Comparison of ENCODE assay signal across 18 mouse cellular contexts in the genomic region with DNA sequence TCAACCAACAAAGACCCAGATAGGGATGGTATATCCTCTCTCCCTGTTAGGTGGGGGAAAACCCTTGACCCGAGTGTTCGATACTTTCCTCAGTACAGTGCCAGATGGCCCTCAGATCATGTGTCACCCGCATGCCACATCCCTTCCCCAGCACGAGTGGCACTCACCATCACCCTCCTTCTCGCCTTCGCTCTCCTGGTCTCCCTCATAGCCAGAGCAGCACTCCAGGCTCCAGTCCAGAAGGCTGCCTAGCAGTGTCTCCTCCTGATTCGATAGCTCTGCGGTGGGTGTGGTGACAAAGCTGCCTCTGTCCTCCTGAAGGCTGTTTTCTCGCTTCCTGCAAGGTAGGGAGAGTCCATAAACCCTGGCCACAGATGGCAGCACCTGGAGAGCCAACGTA. TPM values are rescaled to one million over a fixed set of nuclear protein-coding genes. Genes with fewer than 3 reads are reported as not detected.
DNase-seq lines count a peak whose midpoint lies in the region; ATAC-seq and TF ChIP-seq lines count a peak whose summit lies in the region.
"Had no signal": no experiment of that assay in that cellular context is flagged by ENCODE, and none has a peak within 500 bp of the region (broad histone marks: within the 10 kb centered on the region; RNA-seq: fewer than 3 reads in every experiment).

No protein-coding gene starts in this region.

- H3K4me2 ChIP-seq in heart, embryonic 12.5 days, result no peak overlapping the region
- no peak overlapping the region for H3K4me2 ChIP-seq in heart, embryonic 11.5 days
- H3K4me2 ChIP-seq in liver, embryonic 12.5 days, result no peak overlapping the region
- no peak overlapping the region for H3K4me2 ChIP-seq in liver, postnatal 0 days (ENCODE audit: low read depth, low read length)
- H3K4me2 ChIP-seq: embryonic facial prominence, embryonic 13.5 days; hindbrain, embryonic 14.5 days had no signal

- no peaks in the 10 kb centered on the region for H3K27me3 ChIP-seq in heart, embryonic 12.5 days (replicated peaks)
- H3K27me3 ChIP-seq in heart, embryonic 11.5 days (ENCODE audit: control insufficient read depth, insufficient read depth, low read length), result no peaks in the 10 kb centered on the region
- no peaks in the 10 kb centered on the region for H3K27me3 ChIP-seq in liver, embryonic 12.5 days (replicated peaks)
- H3K27me3 ChIP-seq in liver, postnatal 0 days (ENCODE audit: insufficient read depth, low read length), result no peaks in the 10 kb centered on the region
- H3K27me3 ChIP-seq: embryonic facial prominence, embryonic 13.5 days had no signal

- TF ChIP-seq CTCF in liver, postnatal 0 days (IDR thresholded peaks at IDR 0.05; ENCODE audit: low read depth), result no peak

- 90% methylated on average over 10 of the region's 10 CpGs for WGBS in heart, embryonic 12.5 days
- WGBS in heart, embryonic 11.5 days (ENCODE audit: insufficient replicate concordance), result 90% methylated on average over 10 of the region's 10 CpGs
- WGBS in liver, embryonic 12.5 days (ENCODE audit: insufficient replicate concordance), result 90% methylated on average over 10 of the region's 10 CpGs
- WGBS in liver, postnatal 0 days (ENCODE audit: insufficient replicate concordance), result 91% methylated on average over 10 of the region's 10 CpGs

- H3K4me3 ChIP-seq in heart, embryonic 12.5 days, result no peak overlapping the region
- H3K4me3 ChIP-seq in heart, embryonic 11.5 days (ENCODE audit: low read depth, low read length), result no peak overlapping the region
- H3K4me3 ChIP-seq in liver, embryonic 12.5 days, result no peak overlapping the region
- no peak overlapping the region for H3K4me3 ChIP-seq in liver, postnatal 0 days (ENCODE audit: low read depth, low read length)
- H3K4me3 ChIP-seq: embryonic facial prominence, embryonic 13.5 days; forebrain, embryonic 10.5 days; gastrocnemius, adult 2 months; hindbrain, embryonic 10.5 days had no signal

- no peak for TF ChIP-seq EP300 in liver, postnatal 0 days (IDR thresholded peaks at IDR 0.05; ENCODE audit: low read depth)

- ATAC-seq in heart, embryonic 12.5 days (ENCODE audit: insufficient number of reproducible peaks, low FRiP score), result no peak
- ATAC-seq in heart, embryonic 11.5 days (replicated peaks; ENCODE audit: insufficient number of reproducible peaks, low FRiP score, low TSS enrichment), result no peak
- no peak for ATAC-seq in liver, embryonic 12.5 days
- no peak for ATAC-seq in liver, postnatal 0 days
- ATAC-seq: forebrain, embryonic 14.5 days had no signal

- H3K4me1 ChIP-seq in heart, embryonic 12.5 days (replicated peaks), result peaks cover 8% of the 10 kb centered on the region
- H3K4me1 ChIP-seq in heart, embryonic 11.5 days (ENCODE audit: control insufficient read depth, insufficient read depth, low read length), result peaks cover 9% of the 10 kb centered on the region
- H3K4me1 ChIP-seq in liver, embryonic 12.5 days, result peaks cover 79% of the 10 kb centered on the region
- H3K4me1 ChIP-seq in liver, postnatal 0 days (ENCODE audit: insufficient read depth), result peaks cover 30% of the 10 kb centered on the region

- peaks cover 75% of the 10 kb centered on the region for H3K36me3 ChIP-seq in heart, embryonic 12.5 days
- H3K36me3 ChIP-seq in heart, embryonic 11.5 days (ENCODE audit: control insufficient read depth, insufficient read depth, low read length), result peaks cover 50% of the 10 kb centered on the region
- peaks cover 80% of the 10 kb centered on the region for H3K36me3 ChIP-seq in liver, embryonic 12.5 days
- H3K36me3 ChIP-seq in liver, postnatal 0 days (replicated peaks; ENCODE audit: insufficient read depth, low read length), result peaks cover 68% of the 10 kb centered on the region

- H3K27ac ChIP-seq in heart, embryonic 12.5 days (ENCODE audit: poor library complexity, severe bottlenecking), result 0 out of 2 replicates have a peak overlapping the region, but pooled peaks have one; percentile 15
- no peak overlapping the region for H3K27ac ChIP-seq in heart, embryonic 11.5 days (ENCODE audit: low read depth, low read length)
- H3K27ac ChIP-seq in liver, embryonic 12.5 days, result peak overlapping the region; percentile 97
- peak overlapping the region; percentile 84; the same call in 1 of the 2 replicates for H3K27ac ChIP-seq in liver, postnatal 0 days (ENCODE audit: low read depth)
- H3K27ac ChIP-seq: embryonic facial prominence, embryonic 13.5 days; forebrain, embryonic 10.5 days; hindbrain, embryonic 14.5 days had no signal

- H3K9ac ChIP-seq in heart, embryonic 12.5 days, result no peak overlapping the region
- H3K9ac ChIP-seq in heart, embryonic 11.5 days (ENCODE audit: low read depth, low read length), result no peak overlapping the region; the same call in 1 of the 2 replicates
- H3K9ac ChIP-seq in liver, embryonic 12.5 days, result peak overlapping the region; percentile 57; the same call in 1 of the 2 replicates
- no peak overlapping the region for H3K9ac ChIP-seq in liver, postnatal 0 days (replicated peaks)
- H3K9ac ChIP-seq: embryonic facial prominence, embryonic 13.5 days; hindbrain, embryonic 14.5 days had no signal

- no peaks in the 10 kb centered on the region for H3K9me3 ChIP-seq in heart, embryonic 12.5 days (replicated peaks)
- H3K9me3 ChIP-seq in heart, embryonic 11.5 days (replicated peaks; ENCODE audit: control insufficient read depth, low read length), result no peaks in the 10 kb centered on the region
- H3K9me3 ChIP-seq in liver, embryonic 12.5 days (replicated peaks), result no peaks in the 10 kb centered on the region
- no peaks in the 10 kb centered on the region for H3K9me3 ChIP-seq in liver, postnatal 0 days (ENCODE audit: low read length)
- H3K9me3 ChIP-seq: embryonic facial prominence, embryonic 13.5 days; forebrain, embryonic 10.5 days; hindbrain, embryonic 10.5 days had no signal

- peak; percentile 34 for DNase-seq in MN1 (ENCODE audit: low spot score)
- no peak for DNase-seq in liver, postnatal 0 days
- DNase-seq in ovary, adult 18-20 months (ENCODE audit: low spot score), result no peak
- DNase-seq in ovary, postnatal 14 days (ENCODE audit: low spot score), result no peak
- DNase-seq: adrenal gland, postnatal 14 days; cerebellum, adult 18-20 months; cerebellum, adult 9-11 months; cerebellum, postnatal 36 days; gastrocnemius, adult 2 months; gastrocnemius, postnatal 25 days had no signal

RNA-seq across cellular contexts. Expression of gene Tedc2, which starts 4.1 kb away (rescaled TPM):
- 6.0 and 7.5 TPM in 2 replicates for polyA plus RNA-seq in heart, embryonic 12.5 days (2016; fragmentation: Nextera tagmentation; extraction: Ambion mirVana)
- polyA plus RNA-seq in heart, embryonic 11.5 days (2014; fragmentation: Nextera tagmentation; extraction: Ambion mirVana), result 7.0 and 7.6 TPM in 2 replicates
- 12.3 and 12.6 TPM in 2 replicates for polyA plus RNA-seq in liver, embryonic 12.5 days (2016; fragmentation: Nextera tagmentation; extraction: Ambion mirVana)
- polyA plus RNA-seq in liver, postnatal 0 days (2015; fragmentation: Nextera tagmentation; extraction: Ambion mirVana), result 6.7 and 7.4 TPM in 2 replicates

RNA-seq across cellular contexts. Expression of gene Ntn3, which starts 15.4 kb away (rescaled TPM):
- 2.0 and 2.6 TPM in 2 replicates for polyA plus RNA-seq in heart, embryonic 12.5 days (2016; fragmentation: Nextera tagmentation; extraction: Ambion mirVana)
- polyA plus RNA-seq in heart, embryonic 11.5 days (2014; fragmentation: Nextera tagmentation; extraction: Ambion mirVana), result 2.0 TPM in 2 replicates
- 2.1 and 2.7 TPM in 2 replicates for polyA plus RNA-seq in liver, embryonic 12.5 days (2016; fragmentation: Nextera tagmentation; extraction: Ambion mirVana)
- 0.37 and 0.45 TPM in 2 replicates for polyA plus RNA-seq in liver, postnatal 0 days (2015; fragmentation: Nextera tagmentation; extraction: Ambion mirVana)

RNA-seq across cellular contexts. Expression of gene Tbc1d24, which starts 19.4 kb away (rescaled TPM):
- 5.1 and 5.3 TPM in 2 replicates for polyA plus RNA-seq in heart, embryonic 12.5 days (2016; fragmentation: Nextera tagmentation; extraction: Ambion mirVana)
- polyA plus RNA-seq in heart, embryonic 11.5 days (2014; fragmentation: Nextera tagmentation; extraction: Ambion mirVana), result 4.0 and 5.2 TPM in 2 replicates
- polyA plus RNA-seq in liver, embryonic 12.5 days (2016; fragmentation: Nextera tagmentation; extraction: Ambion mirVana), result 11.1 and 11.9 TPM in 2 replicates
- 2.0 and 4.2 TPM in 2 replicates for polyA plus RNA-seq in liver, postnatal 0 days (2015; fragmentation: Nextera tagmentation; extraction: Ambion mirVana)

RNA-seq across cellular contexts. Expression of gene Ccnf, which starts 26.5 kb away (rescaled TPM):
- polyA plus RNA-seq in heart, embryonic 12.5 days (2016; fragmentation: Nextera tagmentation; extraction: Ambion mirVana), result 49.4 and 55.8 TPM in 2 replicates
- 47.4 and 55.2 TPM in 2 replicates for polyA plus RNA-seq in heart, embryonic 11.5 days (2014; fragmentation: Nextera tagmentation; extraction: Ambion mirVana)
- 93.7 and 95.4 TPM in 2 replicates for polyA plus RNA-seq in liver, embryonic 12.5 days (2016; fragmentation: Nextera tagmentation; extraction: Ambion mirVana)
- 26.2 and 29.6 TPM in 2 replicates for polyA plus RNA-seq in liver, postnatal 0 days (2015; fragmentation: Nextera tagmentation; extraction: Ambion mirVana)

RNA-seq across cellular contexts. Expression of gene Atp6v0c, which starts 55.2 kb away (rescaled TPM):
- 534 and 535 TPM in 2 replicates for polyA plus RNA-seq in heart, embryonic 12.5 days (2016; fragmentation: Nextera tagmentation; extraction: Ambion mirVana)
- polyA plus RNA-seq in heart, embryonic 11.5 days (2014; fragmentation: Nextera tagmentation; extraction: Ambion mirVana), result 552 and 561 TPM in 2 replicates
- 371 and 388 TPM in 2 replicates for polyA plus RNA-seq in liver, embryonic 12.5 days (2016; fragmentation: Nextera tagmentation; extraction: Ambion mirVana)
- polyA plus RNA-seq in liver, postnatal 0 days (2015; fragmentation: Nextera tagmentation; extraction: Ambion mirVana), result 422 and 445 TPM in 2 replicates
